Mouse (Mus musculus): ENCODE data around the gene Tssk3. TPM values are rescaled to one million over a fixed set of nuclear protein-coding genes. Genes with fewer than 3 reads are reported as not detected.
"Not testable (repeated sequence)": the region's sequence is repeated elsewhere in the genome, so short reads cannot be mapped to it uniquely, and the experiment has no call there.

Gene Tssk3
- total RNA-seq, 2 experiments from 2014 or later: not detected

- no peak for ATAC-seq (replicated peaks; ENCODE audit: low FRiP score, poor library complexity, severe bottlenecking)
Measured at GRCm38 (mm10) chr4:129502327-129502888, 11.6 kb upstream of the Tssk3 start.

- peak; percentile 55; the same call in 1 of the 2 replicates for ATAC-seq (replicated peaks; ENCODE audit: low FRiP score, poor library complexity, severe bottlenecking)
Measured at GRCm38 (mm10) chr4:129500607-129501566, 10.1 kb upstream of the Tssk3 start.

- ATAC-seq (replicated peaks; ENCODE audit: low FRiP score, poor library complexity, severe bottlenecking): no peak
Measured at GRCm38 (mm10) chr4:129500017-129500416, 9.2 kb upstream of the Tssk3 start.

DNA sequence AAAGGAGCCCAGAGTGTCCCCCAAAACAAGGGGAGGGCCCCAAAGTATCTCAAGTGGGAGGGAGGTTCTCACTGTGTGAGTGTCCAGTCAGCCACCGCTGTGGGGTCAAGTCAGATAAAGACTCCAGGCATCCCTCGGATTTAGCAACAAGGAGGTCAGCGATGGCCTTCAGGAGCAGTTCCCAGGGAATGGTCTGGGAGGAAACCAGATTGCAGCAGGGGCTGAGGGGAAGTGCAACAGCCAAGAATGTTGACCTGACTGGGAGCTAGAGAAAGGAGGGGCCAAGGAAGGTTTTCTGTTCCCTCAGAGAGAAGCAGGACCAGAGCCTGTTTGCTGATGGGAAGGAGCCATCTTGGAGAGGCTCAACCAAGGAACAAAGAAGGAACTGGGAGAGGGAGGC is 8.1 kb upstream of the Tssk3 start:
- no peak for ATAC-seq (replicated peaks; ENCODE audit: low FRiP score, poor library complexity, severe bottlenecking)

- no peak for ATAC-seq (replicated peaks; ENCODE audit: low FRiP score, poor library complexity, severe bottlenecking)
Measured at GRCm38 (mm10) chr4:129496631-129497030, 5.8 kb upstream of the Tssk3 start.

DNA sequence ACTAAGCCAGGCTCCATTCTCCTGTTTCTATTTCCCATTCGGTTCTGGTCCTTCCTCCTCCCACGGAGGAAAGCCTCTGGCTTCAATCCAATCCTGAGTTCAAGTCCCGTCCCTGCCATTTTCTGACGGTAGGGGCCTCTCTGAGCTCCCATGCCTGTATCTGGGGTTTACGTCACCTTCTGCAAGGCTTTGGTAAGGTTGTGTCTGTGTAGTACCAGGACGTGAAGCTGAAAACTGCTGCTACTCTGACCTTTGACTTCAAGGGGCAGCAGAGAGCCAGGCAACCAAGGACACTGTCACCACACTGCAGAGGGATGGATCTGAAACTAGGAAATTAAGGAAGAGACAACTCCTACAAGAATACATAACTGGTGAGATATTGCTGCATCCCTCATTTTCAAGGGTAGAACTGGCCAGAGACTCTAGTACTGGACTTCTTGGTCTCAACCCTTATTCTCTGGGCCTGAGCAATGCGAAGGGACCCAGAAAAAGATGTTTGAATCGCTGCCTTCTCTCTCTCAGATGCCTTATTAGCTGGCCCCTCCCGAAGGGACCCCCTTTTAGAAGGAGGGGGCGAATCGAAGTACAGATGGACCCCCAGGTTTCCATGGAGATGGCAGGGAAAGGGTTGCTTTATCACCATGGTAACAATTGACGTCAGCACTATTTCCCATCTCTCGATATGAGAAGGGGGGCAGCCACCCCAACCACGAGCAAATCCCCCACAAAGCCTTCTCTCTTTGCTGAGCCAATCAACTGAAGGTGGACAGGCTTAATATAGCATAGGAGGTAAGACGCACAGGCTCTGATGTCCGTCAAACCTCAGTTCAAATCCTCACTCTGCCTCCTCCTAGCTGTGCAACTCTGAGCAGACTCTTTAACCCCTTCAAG is 5.1 kb upstream of the Tssk3 start:
- ATAC-seq (replicated peaks; ENCODE audit: low FRiP score, poor library complexity, severe bottlenecking): no peak

DNA sequence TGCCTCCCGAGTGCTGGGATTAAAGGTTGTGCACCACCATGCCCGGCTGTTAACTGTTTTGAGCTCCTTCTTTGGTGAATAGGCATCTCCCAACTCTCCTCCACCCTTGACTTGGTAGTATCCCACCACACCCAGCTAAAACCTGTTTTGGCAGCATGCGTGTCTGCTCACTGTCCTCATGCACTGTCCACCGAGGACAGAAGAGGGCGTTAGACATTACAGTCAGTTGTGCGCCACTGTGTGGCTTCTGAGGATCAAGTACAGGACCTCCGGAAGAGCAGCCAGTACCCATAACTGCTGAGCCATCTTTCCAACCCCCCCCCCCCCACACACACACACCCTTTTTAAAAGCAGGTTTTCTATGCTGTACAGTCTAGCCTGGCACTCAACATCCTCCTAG is 3.9 kb upstream of the Tssk3 start:
- ATAC-seq (replicated peaks; ENCODE audit: low FRiP score, poor library complexity, severe bottlenecking): no peak

DNA sequence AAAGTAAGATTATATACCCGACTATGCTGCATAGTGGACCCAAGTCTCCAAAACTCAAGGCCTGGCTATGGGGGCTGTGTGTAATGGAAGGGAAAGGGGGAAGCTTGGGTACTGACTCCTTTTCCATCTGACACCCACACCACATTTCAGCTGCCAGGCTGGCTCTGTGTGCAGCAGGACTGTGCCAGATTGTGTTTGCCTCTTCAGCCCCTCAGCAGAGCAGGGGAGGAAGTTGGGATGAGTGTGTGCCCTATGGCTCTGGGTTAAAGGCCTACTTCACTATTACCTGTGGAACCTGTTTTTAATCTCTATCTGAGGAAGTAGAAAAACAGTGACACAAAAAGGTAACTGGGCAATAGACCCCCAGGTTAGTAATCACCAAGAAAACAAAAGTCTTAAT is 9.7 kb downstream of the Tssk3 start:
- ATAC-seq (replicated peaks; ENCODE audit: low FRiP score, poor library complexity, severe bottlenecking): no peak

GRCm38 (mm10) chr4:129479863-129480262 is 11.0 kb downstream of the Tssk3 start:
- ATAC-seq (replicated peaks; ENCODE audit: low FRiP score, poor library complexity, severe bottlenecking): no peak

DNA sequence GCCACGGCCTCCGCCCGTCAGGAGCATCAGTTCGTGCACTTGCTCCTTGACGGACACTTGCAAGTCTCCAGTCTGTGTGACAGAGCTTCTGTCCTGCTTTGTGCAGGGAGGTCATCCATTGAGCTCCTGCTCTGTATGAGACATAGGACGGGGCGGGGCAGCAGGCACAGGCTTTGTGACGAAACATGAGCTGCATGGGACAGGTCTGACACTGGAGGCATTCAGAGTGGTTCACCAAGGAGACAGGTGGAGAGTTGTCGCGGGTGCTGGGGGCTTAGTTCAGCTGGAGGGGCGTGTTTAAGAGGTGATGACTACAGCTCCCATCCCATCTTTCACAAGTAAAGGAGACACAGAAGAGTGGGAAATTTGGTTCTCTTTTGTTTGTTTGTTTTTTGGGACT is 14.8 kb downstream of the Tssk3 start:
- no peak for ATAC-seq (replicated peaks; ENCODE audit: low FRiP score, poor library complexity, severe bottlenecking)

DNA sequence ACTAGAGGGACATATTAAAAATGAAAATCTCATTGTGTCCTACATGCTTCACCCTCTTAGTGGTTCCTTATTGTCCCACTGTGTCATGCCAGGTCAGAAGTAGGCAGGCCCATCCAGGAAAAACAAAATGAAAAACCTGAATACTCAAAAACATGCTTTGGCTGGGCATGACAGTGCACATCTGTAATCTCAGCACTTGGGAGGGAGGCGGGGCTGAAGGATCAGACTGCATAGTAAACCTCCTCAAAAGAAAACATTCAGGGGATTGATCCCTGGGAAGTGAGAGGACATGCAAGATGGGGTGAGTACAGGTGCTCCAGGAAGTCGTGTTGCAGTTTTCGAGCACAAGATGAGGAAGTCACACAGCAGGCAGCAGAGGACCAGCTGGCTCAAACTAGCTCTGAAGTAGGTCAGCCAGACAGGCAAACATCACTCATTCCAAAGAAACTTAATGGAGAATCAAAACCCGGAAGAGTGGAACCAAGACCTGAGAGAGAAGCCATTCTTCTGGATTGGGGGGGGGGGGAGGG is 26.5 kb downstream of the Tssk3 start:
- peak; percentile 21; the same call in 1 of the 2 replicates for ATAC-seq (replicated peaks; ENCODE audit: low FRiP score, poor library complexity, severe bottlenecking)

DNA sequence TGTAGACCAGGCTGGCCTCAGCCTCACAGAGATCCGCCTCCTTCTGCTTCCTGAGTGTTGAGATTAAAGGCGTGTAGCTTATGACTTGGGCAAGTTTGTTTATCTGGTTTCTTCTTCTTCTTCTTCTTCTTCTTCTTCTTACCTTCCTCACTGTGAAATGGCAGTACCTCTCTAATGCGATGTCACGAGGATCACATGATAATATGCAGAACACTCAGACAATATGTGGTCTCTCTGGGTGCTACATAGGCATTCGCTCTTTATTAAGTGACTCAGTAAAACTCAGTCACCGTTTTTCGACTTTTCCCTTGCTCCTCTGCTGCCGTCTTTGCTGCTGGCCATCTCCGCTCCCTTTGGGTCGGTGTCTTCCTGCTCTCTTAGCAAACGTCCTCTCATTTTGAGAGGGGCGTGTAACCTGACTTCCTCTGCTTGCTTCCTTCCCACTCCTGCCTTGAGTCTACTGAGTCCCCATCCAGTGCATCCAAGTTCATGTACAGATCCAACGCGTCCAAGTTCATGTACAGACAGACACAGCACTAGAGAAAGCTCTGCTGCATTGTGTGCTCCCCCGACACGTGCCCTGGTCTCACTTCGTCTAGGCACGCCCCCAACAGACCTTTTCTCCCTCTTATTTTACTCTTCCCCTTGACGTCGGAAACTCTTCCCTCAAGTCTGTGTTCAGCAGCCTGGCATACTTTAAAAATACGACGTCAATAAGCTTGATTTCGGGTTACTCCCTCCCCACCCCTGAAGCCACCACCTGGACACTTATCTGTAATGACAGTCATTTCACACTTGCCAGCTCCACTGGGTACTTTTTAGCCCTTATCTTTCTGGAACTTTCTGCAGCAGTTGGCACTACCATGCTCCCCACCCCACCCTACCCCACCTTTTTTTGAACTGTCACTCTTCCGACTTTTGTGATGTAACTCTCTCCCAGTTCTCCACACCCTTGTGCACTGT is 27.4 kb downstream of the Tssk3 start:
- peak; percentile 68 for ATAC-seq (replicated peaks; ENCODE audit: low FRiP score, poor library complexity, severe bottlenecking)

- no peak for ATAC-seq (replicated peaks; ENCODE audit: low FRiP score, poor library complexity, severe bottlenecking)
Measured at GRCm38 (mm10) chr4:129462118-129462517, 28.7 kb downstream of the Tssk3 start.

- ATAC-seq (replicated peaks; ENCODE audit: low FRiP score, poor library complexity, severe bottlenecking): peak; percentile 78
Measured at GRCm38 (mm10) chr4:129461183-129461960, 29.4 kb downstream of the Tssk3 start, which contains the start of gene Bsdc1. Gene Bsdc1, plus strand, starts transcription at chr4:129461581.

DNA sequence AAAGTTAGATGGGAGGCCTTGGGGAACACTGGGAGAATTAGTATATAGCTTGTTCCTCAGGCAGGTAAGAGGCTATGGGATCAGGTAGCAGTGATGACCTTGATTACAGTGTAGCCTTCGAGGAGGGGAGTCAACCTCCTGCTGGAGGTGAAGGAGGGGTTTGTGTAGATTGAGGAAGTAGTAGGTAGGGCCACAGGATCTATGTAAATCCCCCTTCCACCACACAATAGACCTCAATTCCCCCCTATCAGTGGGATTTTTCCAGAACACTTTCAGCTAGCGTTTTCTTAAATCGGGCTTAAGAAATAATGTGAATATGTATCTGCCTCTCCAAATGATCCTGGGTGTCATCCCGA is 30.0 kb downstream of the Tssk3 start:
- no peak for ATAC-seq (replicated peaks; ENCODE audit: low FRiP score, poor library complexity, severe bottlenecking)

DNA sequence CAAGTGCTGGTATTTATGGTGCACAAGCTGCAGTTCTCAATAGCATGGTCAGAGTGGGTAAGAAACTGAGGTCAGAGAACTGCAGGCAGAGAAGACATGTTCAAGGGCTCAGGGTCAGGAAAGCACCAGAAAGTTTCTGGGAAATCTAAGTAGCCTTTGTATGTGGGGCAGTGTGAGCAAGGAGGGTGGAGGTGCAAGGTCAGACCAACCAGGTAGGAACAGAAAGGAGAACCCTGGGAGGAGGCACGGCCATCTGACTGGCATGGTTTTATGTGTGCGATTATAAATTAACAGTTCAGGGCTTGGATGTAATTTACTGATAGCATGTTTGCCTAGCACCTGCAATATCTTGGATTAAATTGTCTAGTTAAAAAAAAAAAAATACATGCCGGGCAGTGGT is 31.1 kb downstream of the Tssk3 start:
- no peak for ATAC-seq (replicated peaks; ENCODE audit: low FRiP score, poor library complexity, severe bottlenecking)

GRCm38 (mm10) chr4:129457311-129457710 is 33.5 kb downstream of the Tssk3 start:
- ATAC-seq (replicated peaks; ENCODE audit: low FRiP score, poor library complexity, severe bottlenecking): not testable (repeated sequence)

GRCm38 (mm10) chr4:129456126-129456525 is 34.7 kb downstream of the Tssk3 start:
- no peak for ATAC-seq (replicated peaks; ENCODE audit: low FRiP score, poor library complexity, severe bottlenecking)

All from erythroid progenitor cell, adult 5-6 weeks (primary cell).